Mouse (Mus musculus): ENCODE results near the gene Dnah8.

GRCm38 (mm10) chr17:30619153-30619552 lies 5.0 kb upstream of the Dnah8 start:
- TF ChIP-seq CTCF (conservative IDR thresholded peaks at IDR 0.05; ENCODE audit: low read length) (no peak), NANOG (IDR thresholded peaks at IDR 0.05; ENCODE audit: borderline replicate concordance, low read length) (no peak), POU5F1 (IDR thresholded peaks at IDR 0.05; ENCODE audit: borderline replicate concordance, low read length) (no peak)
